Mouse (Mus musculus) mesoderm, embryonic 11.5 days (tissue): ENCODE measurements at regions not wholly inside any gene's neighbourhood (a gene's known extent, or its start where the extent isn't known, plus 50 kb on each side); places are given as distances from the start of the nearest gene placed in this dataset.
"Not testable (repeated sequence)": the region's sequence is repeated elsewhere in the genome, so short reads cannot be mapped to it uniquely, and the experiment has no call there.

Source experiments
- DNase-seq: peaks from one replicate; pipeline ENCODE4 v3.0.0-alpha.2; 2012; ENCODE audit warnings: low read depth, low spot score

DNA sequence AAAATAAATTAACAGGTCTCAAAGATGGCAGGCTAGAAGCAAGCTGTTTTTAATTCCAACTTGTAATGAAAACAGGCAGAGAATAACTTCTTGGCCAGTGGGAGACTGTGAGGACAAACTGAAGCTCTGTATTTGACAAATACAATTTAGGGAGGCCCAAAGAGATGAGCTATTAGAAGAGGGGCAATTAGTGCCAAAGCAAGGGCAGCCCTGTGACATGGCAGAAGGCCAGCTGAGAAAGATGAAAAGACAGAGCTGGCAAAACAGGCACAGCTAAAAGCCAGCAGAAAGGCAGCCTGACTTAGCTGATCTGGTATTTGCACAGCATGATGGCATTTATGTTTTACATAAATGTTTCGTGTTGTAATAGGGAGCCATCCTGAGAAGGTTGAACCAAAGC is 175.0 kb upstream of the Ngly1 start:
- no peak for DNase-seq

GRCm38 (mm10) chr14:16079096-16079495 is 170.0 kb upstream of the Ngly1 start:
- no peak for DNase-seq

DNA sequence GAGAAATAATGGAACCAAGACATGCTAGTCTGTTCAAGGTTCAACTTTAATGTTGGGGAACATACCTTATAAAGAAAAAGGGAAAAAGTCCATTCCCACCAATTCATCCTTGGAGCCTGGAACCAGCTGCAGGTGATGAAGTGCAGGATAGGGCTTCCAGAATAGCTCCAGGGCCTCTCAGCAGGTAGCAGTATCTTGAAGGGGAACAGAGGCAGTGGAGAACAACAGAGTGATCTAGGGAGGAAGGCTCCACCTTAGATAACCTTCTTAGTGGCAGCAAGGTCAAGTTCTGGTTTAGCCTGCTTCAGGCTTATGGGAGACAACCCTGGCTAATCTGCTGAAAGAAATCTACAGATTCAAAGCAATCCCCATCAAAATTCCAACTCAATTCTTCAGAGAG is 161.8 kb upstream of the Ngly1 start:
- not testable (repeated sequence) for DNase-seq

DNA sequence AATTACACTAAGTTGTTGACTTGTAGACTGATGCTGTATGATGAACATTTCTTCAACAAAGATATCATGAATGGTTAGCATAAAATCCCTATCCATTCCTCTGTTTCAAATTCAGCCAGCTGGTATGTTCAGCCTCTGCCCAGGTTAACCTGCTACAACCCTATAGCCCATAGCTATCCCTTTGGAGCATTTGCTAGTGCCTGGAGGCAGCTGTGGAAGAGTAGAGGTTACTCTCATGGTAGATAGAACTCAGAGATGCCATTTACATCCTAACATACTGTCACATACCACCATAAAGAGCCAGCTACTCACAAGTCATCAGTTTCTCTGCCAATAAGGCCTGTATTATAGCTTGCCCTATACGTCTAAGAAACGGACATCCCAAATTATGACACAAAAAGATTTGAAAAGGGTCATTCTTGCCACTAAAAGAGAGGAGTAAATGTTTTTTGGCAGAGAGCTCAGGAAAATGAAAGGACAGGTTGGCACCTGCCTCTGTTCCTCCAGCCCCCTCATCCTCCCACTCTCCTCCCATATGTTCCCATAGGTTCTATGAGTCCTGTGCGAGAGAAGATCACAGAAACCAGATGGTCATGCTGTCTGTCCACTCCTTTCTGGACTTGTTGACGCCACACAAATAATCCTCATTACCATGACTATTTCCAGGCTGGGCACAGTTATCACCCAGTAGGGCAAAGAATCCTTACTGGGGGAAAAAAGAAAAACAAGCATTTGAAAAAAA is 156.5 kb upstream of the Ngly1 start:
- DNase-seq = no peak

DNA sequence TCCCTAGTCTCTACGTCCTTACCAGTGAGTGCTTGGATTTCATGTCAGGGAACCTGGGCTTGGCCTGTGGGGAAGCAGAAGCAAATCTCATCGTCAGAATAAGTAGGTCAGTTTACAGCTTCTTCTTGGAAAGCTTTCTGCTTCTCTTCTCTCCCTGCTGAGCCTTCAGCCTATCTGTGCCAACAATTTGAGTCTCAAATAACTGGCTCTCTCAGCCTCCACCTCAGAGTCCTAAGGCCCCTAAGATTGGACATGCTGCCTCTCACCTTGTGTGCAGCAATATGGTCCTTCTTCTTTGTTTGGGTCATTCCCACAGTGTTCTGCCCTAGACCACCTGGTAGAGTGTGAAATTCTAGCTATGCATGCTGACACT is 156.0 kb upstream of the Ngly1 start:
- no peak for DNase-seq

DNA sequence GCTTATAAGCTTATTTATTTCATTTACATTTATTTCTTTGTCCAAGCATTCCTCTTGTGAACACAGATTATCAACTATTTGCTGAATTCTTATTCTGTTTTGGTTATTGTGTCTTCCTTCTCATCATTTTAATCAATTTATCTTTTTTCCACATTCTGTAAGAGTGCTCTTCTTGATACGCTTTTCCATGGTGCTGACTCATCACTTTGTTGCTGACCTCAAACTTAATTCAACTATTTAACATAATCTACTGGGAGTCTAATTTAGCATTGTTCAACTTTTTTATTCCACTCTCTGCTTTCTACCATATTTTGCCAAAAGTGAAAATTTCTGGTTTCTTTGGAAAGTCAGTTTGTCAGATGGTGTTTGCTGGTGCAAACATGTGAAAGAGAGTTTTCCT is 139.7 kb upstream of the Ngly1 start:
- no peak for DNase-seq

DNA sequence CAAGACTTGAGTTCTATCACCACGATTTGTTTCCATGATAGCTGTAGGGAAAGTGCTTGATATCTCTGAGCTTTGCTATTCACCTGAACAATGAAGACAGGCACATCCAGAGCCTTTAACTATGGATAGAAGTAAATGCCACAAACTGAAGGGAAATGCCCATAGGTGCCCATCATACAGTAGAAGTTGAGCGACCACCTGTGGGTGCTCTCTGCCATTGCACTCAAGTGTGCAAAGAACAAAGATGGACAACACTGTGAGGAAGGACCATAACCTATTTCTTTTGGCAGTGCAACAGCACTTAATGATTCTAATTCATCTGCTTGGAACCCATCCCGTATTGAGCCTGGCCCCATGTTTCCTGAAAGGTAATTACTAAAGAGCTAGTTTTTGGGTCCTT is 116.4 kb upstream of the Ngly1 start:
- no peak for DNase-seq

- DNase-seq = no peak
These were observed 115.7 kb upstream of the Ngly1 start for GRCm38 (mm10) chr14:16133410-16133809.

- peak; percentile 24 for DNase-seq
These were observed 112.9 kb upstream of the Ngly1 start for GRCm38 (mm10) chr14:16136187-16136586.

DNA sequence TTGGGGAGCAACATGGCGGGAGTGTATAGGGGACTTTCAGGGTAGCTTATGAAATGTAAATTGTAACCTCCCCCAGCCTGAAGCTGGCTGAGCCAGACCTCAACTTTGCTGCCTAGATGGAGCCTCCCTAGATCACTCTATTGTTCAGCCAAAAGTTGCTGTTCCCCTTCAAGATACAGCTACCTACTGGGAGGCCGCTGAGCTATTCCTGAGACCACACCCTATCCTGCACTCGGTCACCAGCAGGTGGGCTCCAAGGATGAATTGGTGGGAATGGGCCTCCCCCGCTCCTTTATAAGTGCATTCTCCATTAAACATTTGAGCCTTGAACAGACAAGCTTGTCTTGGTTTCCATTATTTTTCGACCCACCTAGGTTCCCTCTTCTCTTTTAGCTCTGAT is 104.8 kb upstream of the Ngly1 start:
- DNase-seq = no peak

GRCm38 (mm10) chr14:16146811-16147210 is 102.3 kb upstream of the Ngly1 start:
- DNase-seq = no peak

DNA sequence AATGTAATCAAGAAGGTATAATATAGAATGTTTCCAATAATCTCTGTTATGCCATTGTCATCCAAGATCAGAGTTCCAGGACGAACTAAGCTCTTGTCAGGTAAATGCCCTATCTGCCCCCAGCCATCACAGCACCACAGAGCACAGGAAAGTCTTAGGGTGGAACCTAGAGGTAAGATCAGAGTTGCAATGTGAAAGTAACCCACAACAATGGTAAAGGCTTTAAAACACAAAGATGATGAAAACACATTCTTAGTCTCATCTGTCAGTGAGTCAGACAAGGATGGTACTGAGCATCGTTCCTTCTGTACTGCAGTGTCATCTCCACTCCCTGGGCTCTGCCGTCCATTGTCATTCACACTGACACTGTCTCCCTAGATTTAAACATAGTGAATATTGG is 97.3 kb upstream of the Ngly1 start:
- DNase-seq = no peak

GRCm38 (mm10) chr14:16152702-16153101 is 96.4 kb upstream of the Ngly1 start:
- DNase-seq = no peak

DNA sequence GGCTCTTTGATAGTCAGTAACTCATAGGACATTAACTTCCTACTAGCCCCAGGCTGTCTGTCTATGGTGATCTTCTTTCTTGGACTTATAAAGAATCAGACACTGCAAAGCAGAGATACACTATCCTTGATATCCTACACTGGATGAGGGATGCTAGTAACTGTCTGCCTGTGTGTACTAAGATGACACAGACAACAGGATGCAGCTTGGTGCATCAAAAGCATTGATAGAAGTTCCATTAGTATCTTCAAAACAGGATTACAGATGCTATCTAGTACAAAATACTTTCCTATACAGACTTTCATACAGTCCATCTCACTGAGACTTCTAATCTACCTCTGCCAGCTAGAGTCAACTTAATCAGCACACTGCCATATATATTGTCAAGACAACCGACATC is 94.0 kb upstream of the Ngly1 start:
- no peak for DNase-seq

DNA sequence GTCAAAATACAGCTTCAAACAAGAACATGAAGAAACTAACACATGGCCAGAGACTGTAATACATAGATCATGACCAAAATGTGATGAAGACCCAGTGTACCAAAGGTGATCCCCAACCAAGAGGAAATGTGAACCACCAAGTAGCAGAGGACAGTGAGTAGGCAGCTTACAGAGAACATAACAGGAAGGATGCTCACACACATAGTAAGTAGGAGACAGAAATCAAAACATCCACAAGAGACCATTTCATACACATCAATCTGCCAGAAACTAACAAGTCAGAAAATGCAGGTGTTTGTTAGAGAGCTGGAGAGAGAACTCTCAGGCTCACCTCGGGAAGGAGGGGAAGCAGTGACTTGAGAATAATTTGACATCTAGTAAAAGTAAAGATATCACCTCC is 78.9 kb upstream of the Ngly1 start:
- DNase-seq = no peak

GRCm38 (mm10) chr14:16172261-16172660 is 76.8 kb upstream of the Ngly1 start:
- no peak for DNase-seq

- no peak for DNase-seq
These were observed 75.8 kb upstream of the Ngly1 start for GRCm38 (mm10) chr14:16173292-16173691.

DNA sequence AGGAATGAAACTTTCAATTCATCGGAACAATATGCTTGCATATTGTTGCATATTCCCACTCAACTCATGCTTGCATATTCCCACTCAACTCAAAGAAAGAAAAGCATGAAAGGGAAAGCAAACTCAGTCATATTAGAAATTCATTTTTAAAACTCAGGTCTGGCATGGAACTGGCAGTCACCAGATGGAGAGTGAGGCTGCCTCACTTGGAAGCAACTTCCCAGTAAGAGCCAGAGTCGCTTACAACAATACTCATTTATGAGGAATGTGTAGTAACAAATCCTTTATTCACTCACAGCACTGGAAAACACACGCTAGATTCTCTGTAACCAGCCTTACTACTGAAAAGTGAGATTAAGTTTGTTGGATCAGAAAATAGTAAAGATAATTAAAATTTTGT is 70.9 kb upstream of the Ngly1 start:
- DNase-seq = no peak

- no peak for DNase-seq
These were observed 67.3 kb upstream of the Ngly1 start for GRCm38 (mm10) chr14:16181822-16182221.

DNA sequence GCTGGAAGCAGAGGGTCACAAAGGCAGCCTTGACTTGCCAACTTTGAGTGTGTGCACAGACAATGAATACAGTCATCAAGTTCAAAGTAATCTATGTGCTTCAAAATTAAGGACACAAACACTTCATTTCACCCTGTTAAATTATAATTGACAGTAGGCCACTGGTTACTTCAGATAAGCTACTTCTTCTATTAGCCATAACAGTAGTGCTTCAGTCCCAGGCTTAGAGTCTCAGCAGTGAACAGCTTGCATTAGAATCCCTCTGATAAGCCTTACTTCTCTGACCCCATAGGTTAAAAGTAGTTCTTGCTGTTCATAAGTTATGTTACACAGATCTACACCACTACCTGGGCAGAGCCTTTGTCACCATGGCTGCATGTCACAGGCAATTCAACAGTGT is 63.8 kb upstream of the Ngly1 start:
- no peak for DNase-seq
